ENCODE assay signal across 9 mouse cellular contexts in genomic region chr11:11114234-11115030, GRCm38 (mm10). TPM values are rescaled to one million over a fixed set of nuclear protein-coding genes. Genes with fewer than 3 reads are reported as not detected.
DNase-seq lines count a peak whose midpoint lies in the region; ATAC-seq lines count a peak whose summit lies in the region.
"Had no signal": no experiment of that assay in that cellular context is flagged by ENCODE, and none has a peak within 500 bp of the region (broad histone marks: within the 10 kb centered on the region; RNA-seq: fewer than 3 reads in every experiment).

No protein-coding gene starts in this region.

- peaks cover 47% of the 10 kb centered on the region for H3K27me3 ChIP-seq in lung, embryonic 15.5 days
- peaks cover 60% of the 10 kb centered on the region for H3K27me3 ChIP-seq in intestine, embryonic 14.5 days (replicated peaks; ENCODE audit: control insufficient read depth, insufficient read depth, low read length)
- H3K27me3 ChIP-seq in neural tube, embryonic 15.5 days (replicated peaks), result peaks cover 30% of the 10 kb centered on the region

- H3K36me3 ChIP-seq in lung, embryonic 15.5 days, result no peaks in the 10 kb centered on the region
- H3K36me3 ChIP-seq in intestine, embryonic 14.5 days (ENCODE audit: control insufficient read depth, insufficient read depth, low read length), result no peaks in the 10 kb centered on the region
- H3K36me3 ChIP-seq in neural tube, embryonic 15.5 days, result no peaks in the 10 kb centered on the region

- no peaks in the 10 kb centered on the region for H3K9me3 ChIP-seq in lung, embryonic 15.5 days
- no peaks in the 10 kb centered on the region for H3K9me3 ChIP-seq in intestine, embryonic 14.5 days (ENCODE audit: control insufficient read depth, low read length)
- no peaks in the 10 kb centered on the region for H3K9me3 ChIP-seq in neural tube, embryonic 15.5 days (replicated peaks)

- under 1% methylated on average over 34 of the region's 34 CpGs for WGBS in lung, embryonic 15.5 days
- under 1% methylated on average over 30 of the region's 34 CpGs for WGBS in intestine, embryonic 14.5 days
- WGBS in neural tube, embryonic 15.5 days, result under 1% methylated on average over 34 of the region's 34 CpGs

- peak overlapping the region; percentile 47 for H3K4me3 ChIP-seq in lung, embryonic 15.5 days
- peak overlapping the region; percentile 34 for H3K4me3 ChIP-seq in intestine, embryonic 14.5 days (ENCODE audit: low read depth, low read length)
- H3K4me3 ChIP-seq in neural tube, embryonic 15.5 days (replicated peaks), result peak overlapping the region; percentile 52

- ATAC-seq in lung, embryonic 15.5 days (ENCODE audit: borderline replicate concordance, extremely low read depth, low FRiP score, low TSS enrichment), result peak; percentile 44
- ATAC-seq in intestine, embryonic 14.5 days (replicated peaks; ENCODE audit: low FRiP score, low TSS enrichment, low read depth), result peak; percentile 12; the same call in 1 of the 2 replicates
- ATAC-seq in neural tube, embryonic 15.5 days (ENCODE audit: low FRiP score), result peak; percentile 49

- H3K4me1 ChIP-seq in lung, embryonic 15.5 days, result peaks cover 32% of the 10 kb centered on the region
- H3K4me1 ChIP-seq in intestine, embryonic 14.5 days (replicated peaks; ENCODE audit: control insufficient read depth, insufficient read depth, low read length), result peaks cover 10% of the 10 kb centered on the region
- peaks cover 31% of the 10 kb centered on the region for H3K4me1 ChIP-seq in neural tube, embryonic 15.5 days

- no peak overlapping the region for H3K9ac ChIP-seq in lung, embryonic 15.5 days
- H3K9ac ChIP-seq in intestine, embryonic 14.5 days (ENCODE audit: low read length), result no peak overlapping the region
- peak overlapping the region; percentile 55 for H3K9ac ChIP-seq in neural tube, embryonic 15.5 days (replicated peaks)
- H3K9ac ChIP-seq: liver, embryonic 14.5 days had no signal

- H3K4me2 ChIP-seq in lung, embryonic 15.5 days, result peak overlapping the region; percentile 96
- peak overlapping the region; percentile 61 for H3K4me2 ChIP-seq in intestine, embryonic 14.5 days (ENCODE audit: low read length)
- H3K4me2 ChIP-seq in neural tube, embryonic 15.5 days, result peak overlapping the region; percentile 98

- H3K27ac ChIP-seq in lung, embryonic 15.5 days, result no peak overlapping the region
- no peak overlapping the region for H3K27ac ChIP-seq in intestine, embryonic 14.5 days (ENCODE audit: low read depth)
- peak overlapping the region; percentile 45 for H3K27ac ChIP-seq in neural tube, embryonic 15.5 days (replicated peaks)
- H3K27ac ChIP-seq: liver, embryonic 14.5 days had no signal

- peak; percentile 30 to 35 for DNase-seq in cerebellum, postnatal 14 days
- DNase-seq in cerebellum, adult 18-20 months, result no peak
- no peak for DNase-seq in lung, postnatal 25 days (ENCODE audit: low spot score)
- DNase-seq in intestine, embryonic 14.5 days (ENCODE audit: low spot score), result peak; percentile 57
- DNase-seq in adrenal gland, postnatal 10 days, result no peak
- no peak for DNase-seq in ovary, postnatal 36 days (ENCODE audit: low spot score)

RNA-seq across cellular contexts. Expression of gene Vwc2, which starts 0.4 kb away (rescaled TPM):
- polyA plus RNA-seq in lung, embryonic 15.5 days (2015; fragmentation: Nextera tagmentation; extraction: Ambion mirVana), result 1.7 and 1.9 TPM in 2 replicates
- polyA plus RNA-seq in intestine, embryonic 14.5 days (2014; fragmentation: Nextera tagmentation; extraction: Ambion mirVana), result 0.50 and 0.69 TPM in 2 replicates
- polyA plus RNA-seq in neural tube, embryonic 15.5 days (2015; fragmentation: Nextera tagmentation; extraction: Ambion mirVana), result 9.4 and 12.9 TPM in 2 replicates
- total RNA-seq in adrenal gland, postnatal 10 days (2021), result under 1 TPM; 0.21 to 0.27 TPM

Comparison
In these comparisons a context has a peak if more than half of its experiments do, and no peak if none do; other contexts are left out.
1. DNase-seq: peak in cerebellum, postnatal 14 days (2 of 2) and intestine, embryonic 14.5 days (single experiment); none in cerebellum, adult 18-20 months (0 of 2), lung, postnatal 25 days (single experiment), adrenal gland, postnatal 10 days (single experiment) and ovary, postnatal 36 days (single experiment).
2. Peak in every context shown above with its lines, with median percentiles within 50 percentile points of each other: ATAC-seq, H3K4me2 ChIP-seq and H3K4me3 ChIP-seq.